Mouse (Mus musculus) megakaryocyte-erythroid progenitor cell, adult 5-6 weeks (primary cell): ENCODE measurements around the gene Hspb9. TPM values are rescaled to one million over a fixed set of nuclear protein-coding genes. Genes with fewer than 3 reads are reported as not detected.

ENCODE experiments used
- ATAC-seq: replicated peaks from 2 replicates; pipeline ENCODE4 v1.8.0; 2016; ENCODE audit warnings: mild to moderate bottlenecking, inconsistent platforms; ENCODE audit not compliant: severe bottlenecking, poor library complexity, low FRiP score, low TSS enrichment
- total RNA-seq, 2 experiments: library from RNA; stranded (forward) in 1 of 2; stranded (reverse) in 1 of 2; fragments of 200-1000, 215-1000 nt in 1 of 2; fragments of >200 nt in 1 of 2; fragmentation: Nextera tagmentation in 1 of 2; gene quantifications; 2 replicates each; pipeline ENCODE4 v1.2.3; 2014 to 2017

The Hspb9 gene
- total RNA-seq, 2 experiments from 2014 or later = not detected

DNA sequence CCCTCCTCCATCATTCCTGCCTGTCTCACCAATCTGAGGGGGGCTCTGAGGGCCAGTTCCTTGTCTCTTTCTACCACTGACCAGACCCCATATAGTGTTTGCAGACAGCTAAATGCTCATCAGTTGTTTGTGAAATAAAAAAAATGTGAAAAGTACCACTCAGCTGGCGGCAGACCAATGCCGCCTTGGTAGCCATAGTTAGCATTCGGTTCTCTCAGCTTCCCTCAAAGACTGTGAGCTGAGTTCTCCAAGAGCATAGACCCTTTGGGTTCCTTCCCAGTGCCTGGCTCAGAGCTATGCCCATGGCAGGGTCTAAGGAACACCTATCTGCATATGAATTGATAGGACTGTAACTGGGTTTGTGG is 41.0 kb downstream of the Hspb9 start:
- no peak for ATAC-seq

DNA sequence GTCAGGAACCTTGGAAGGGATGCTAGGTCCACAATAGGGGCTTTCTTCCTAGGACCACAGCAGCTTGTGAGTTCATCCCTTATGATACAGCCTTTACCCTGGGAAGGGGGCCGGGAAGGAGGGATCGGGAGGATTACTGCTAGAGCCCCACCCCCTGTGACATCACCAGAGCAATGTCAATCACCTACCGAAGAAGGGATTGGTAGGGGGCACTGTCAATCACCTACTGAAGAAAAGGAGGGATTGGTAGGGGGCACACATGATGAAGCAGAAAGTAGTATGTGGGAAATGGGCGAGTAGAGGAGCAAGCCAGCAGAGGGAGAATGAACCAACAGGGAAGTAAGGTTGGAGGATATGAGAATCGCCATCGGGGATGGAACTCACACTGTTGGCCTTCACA is 42.8 kb downstream of the Hspb9 start:
- no peak for ATAC-seq

DNA sequence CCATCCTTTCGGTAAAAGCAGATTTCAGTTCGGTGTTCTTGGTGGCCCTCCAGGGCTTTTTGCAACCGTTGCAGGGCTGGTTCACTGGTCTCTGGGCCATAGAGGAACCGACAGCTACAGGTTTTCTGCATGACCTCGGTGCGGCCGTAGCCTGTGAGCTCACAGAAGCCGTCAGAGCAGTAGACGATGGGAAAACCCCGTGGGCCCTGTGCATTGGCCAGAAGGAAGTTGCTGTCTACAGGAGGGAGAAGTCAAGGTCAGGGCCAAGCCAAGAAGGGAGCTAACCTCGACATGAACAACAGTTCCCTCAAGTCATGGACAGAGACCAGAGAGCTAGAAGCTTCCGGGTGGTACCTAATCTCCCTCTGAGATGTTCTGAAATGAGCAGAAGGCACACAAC is 43.9 kb downstream of the Hspb9 start:
- ATAC-seq = no peak

DNA sequence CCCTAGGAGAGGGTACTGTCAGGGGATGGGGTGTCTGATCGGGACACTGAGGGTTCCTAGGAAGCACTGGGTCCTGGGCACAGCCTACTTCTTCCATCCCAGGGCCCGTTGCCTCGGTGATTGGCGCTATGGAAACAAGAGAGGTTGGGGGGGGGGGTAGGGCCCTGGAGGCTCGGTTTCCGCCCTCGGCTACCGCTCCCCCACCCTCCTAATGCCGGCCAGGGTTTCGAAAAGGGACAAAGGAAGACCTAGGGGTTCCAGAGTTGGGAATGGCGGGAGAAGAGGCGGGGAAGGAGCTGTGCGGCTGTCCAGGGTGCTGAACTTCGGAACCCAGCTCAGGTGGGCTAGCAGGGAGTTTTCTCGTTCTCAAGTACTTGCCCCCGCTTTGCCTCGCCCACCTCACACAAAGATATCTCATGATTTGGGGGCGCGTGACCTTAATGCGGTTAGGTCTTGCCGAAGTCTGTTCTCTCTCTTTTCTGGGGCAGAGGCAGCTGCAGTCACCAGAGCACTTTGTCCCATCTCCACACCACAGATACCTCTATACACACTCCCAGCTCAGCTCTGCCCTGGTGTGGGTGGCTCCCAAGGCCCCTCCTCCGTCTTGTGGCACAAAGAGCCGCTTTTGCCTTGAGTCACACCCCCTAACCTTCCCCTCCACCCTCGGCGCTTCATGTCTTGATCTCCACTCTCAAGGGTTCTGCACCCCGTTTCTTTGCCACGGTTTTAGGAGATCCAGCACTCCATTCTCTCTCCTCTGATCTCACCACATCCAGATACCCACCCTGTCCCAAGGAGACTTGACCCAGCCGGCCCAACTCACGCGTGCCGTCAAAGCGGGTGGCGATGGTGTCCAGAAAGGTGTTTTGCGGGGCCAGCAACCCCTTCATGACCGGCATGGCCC is 45.3 kb downstream of the Hspb9 start:
- 0 out of 2 replicates have a peak, but pooled peaks have one; percentile 20 for ATAC-seq

DNA sequence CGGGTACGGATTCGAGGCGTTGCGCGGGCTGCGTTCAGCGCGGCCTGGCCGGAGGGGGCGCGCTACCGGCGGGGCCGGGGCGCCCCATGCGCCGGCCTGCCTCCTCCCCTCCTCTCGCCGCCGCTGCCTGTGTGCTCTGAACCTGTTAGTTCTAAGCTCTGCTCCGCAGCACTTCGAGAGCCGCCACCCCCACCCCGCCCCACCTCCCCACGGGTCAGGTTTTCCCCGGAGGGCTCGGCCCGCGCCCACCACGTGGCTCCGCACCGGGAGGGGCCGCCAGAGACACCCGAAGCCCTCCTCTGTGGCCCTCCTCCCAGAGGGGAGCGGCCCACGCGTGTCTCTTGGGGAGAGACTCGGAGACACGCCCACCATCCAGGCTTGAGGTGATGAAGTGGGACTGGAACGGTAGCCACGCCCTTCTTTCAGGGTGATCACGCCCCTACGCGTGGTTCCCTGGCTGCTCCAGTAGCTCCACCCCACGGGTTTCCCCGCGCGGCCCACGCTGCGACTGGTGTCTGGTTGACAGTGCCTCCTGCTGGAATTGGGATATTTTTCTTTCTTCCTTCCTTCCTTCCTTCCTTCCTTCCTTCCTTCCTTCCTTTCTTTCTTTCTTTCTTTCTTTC is 46.1 kb downstream of the Hspb9 start, which contains the start of gene Kcnh4:
Kcnh4 (minus strand) TSS at position 332 of the 623 bp plus-strand sequence.
- ATAC-seq = peak; percentile 40; the same call in 1 of the 2 replicates

DNA sequence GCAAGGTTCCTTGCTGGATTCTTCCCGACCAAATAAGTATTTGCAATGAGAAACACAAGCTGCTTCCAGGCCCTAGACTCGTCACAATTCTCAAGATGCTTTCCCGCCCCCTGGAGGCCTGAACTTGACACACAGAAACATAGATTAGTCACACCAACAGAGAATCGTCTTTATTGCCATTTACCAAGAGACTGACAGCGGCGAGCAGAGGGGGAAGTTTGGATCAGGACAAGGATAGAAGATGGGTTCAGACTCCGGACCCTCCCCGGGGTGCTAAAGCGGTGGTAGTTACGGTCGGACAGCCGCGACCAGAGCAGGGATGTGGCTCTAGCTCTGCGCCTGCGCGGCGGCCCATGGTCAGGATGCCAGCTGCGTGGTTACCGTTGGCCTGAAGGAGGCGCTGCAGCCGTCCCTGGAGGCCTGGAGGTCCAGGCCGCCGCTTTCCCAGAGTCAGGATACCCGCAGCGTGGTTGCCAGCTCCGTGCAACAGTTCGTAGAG is 47.9 kb downstream of the Hspb9 start:
- peak; percentile 78 for ATAC-seq

DNA sequence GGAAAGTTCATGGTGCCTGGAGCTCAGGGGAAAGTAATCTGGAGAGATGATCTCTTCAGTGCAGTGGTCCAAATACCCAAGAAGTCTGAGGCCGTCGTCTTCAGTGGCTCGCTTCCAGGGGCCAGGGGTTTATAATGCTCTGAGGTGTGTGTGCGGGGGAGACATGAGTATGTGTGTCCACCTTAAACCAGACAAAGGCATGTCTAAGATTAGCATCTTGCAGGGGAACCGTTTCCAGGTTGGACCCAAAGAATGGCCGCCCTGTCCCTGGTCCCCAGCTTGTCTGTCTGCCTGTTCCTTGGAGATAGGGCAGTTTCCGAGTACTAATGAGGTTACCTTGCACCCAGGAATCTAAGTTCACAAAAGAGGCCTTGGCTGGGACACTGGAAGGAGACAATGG is 49.2 kb downstream of the Hspb9 start, which contains the start of gene Hcrt:
Hcrt (minus strand) TSS at position 101 of the 400 bp plus-strand sequence.
- no peak for ATAC-seq

Other genes with a start within 250 kb of the Hspb9 start
- 10.8 and 14.8 TPM in 2 replicates for gene Klhl11, start 241.1 kb upstream of the Hspb9 start, total RNA-seq (2014; fragmentation: Nextera tagmentation)
- gene Klhl11, start 241.1 kb upstream of the Hspb9 start, total RNA-seq (2017) = 27.9 and 40.8 TPM in 2 replicates
- gene Acly, start 185.8 kb upstream of the Hspb9 start, total RNA-seq (2014; fragmentation: Nextera tagmentation) = 99.9 and 114 TPM in 2 replicates
- gene Acly, start 185.8 kb upstream of the Hspb9 start, total RNA-seq (2017) = 90.6 and 112 TPM in 2 replicates
- not detected in 2 replicates for gene Ttc25, start 168.2 kb upstream of the Hspb9 start, total RNA-seq (2014; fragmentation: Nextera tagmentation)
- not detected in 2 replicates for gene Ttc25, start 168.2 kb upstream of the Hspb9 start, total RNA-seq (2017)
- 57.0 and 60.8 TPM in 2 replicates for gene Cnp, start 138.9 kb upstream of the Hspb9 start, total RNA-seq (2014; fragmentation: Nextera tagmentation)
- 26.7 and 44.2 TPM in 2 replicates for gene Cnp, start 138.9 kb upstream of the Hspb9 start, total RNA-seq (2017)
- gene Nkiras2, start 94.6 kb upstream of the Hspb9 start, total RNA-seq (2014; fragmentation: Nextera tagmentation) = 14.2 and 14.9 TPM in 2 replicates
- 4.2 and 11.2 TPM in 2 replicates for gene Nkiras2, start 94.6 kb upstream of the Hspb9 start, total RNA-seq (2017)
- 133 and 176 TPM in 2 replicates for gene Dnajc7, start 93.7 kb upstream of the Hspb9 start, total RNA-seq (2014; fragmentation: Nextera tagmentation)
- gene Dnajc7, start 93.7 kb upstream of the Hspb9 start, total RNA-seq (2017) = 139 and 147 TPM in 2 replicates
- not detected in 2 replicates for gene Zfp385c, start 21.4 kb upstream of the Hspb9 start, total RNA-seq (2014; fragmentation: Nextera tagmentation)
- not detected in 2 replicates for gene Zfp385c, start 21.4 kb upstream of the Hspb9 start, total RNA-seq (2017)
- gene Dhx58, start 9.6 kb upstream of the Hspb9 start, total RNA-seq (2014; fragmentation: Nextera tagmentation) = 14.2 and 16.4 TPM in 2 replicates
- gene Dhx58, start 9.6 kb upstream of the Hspb9 start, total RNA-seq (2017) = 11.8 and 12.9 TPM in 2 replicates
- 60.8 and 61.6 TPM in 2 replicates for gene Kat2a, start 1.4 kb upstream of the Hspb9 start, total RNA-seq (2014; fragmentation: Nextera tagmentation)
- gene Kat2a, start 1.4 kb upstream of the Hspb9 start, total RNA-seq (2017) = 15.2 and 30.5 TPM in 2 replicates
- 77.5 and 147 TPM in 2 replicates for gene Rab5c, start 24.4 kb downstream of the Hspb9 start, total RNA-seq (2014; fragmentation: Nextera tagmentation)
- gene Rab5c, start 24.4 kb downstream of the Hspb9 start, total RNA-seq (2017) = 81.5 and 95.4 TPM in 2 replicates
- 0.57 TPM in 1 of 2 replicates, not detected in the other for gene Kcnh4, start 46.1 kb downstream of the Hspb9 start, total RNA-seq (2014; fragmentation: Nextera tagmentation)
- gene Kcnh4, start 46.1 kb downstream of the Hspb9 start, total RNA-seq (2017) = not detected in 2 replicates
- gene Hcrt, start 49.1 kb downstream of the Hspb9 start, total RNA-seq (2014; fragmentation: Nextera tagmentation) = not detected in 2 replicates
- not detected in 2 replicates for gene Hcrt, start 49.1 kb downstream of the Hspb9 start, total RNA-seq (2017)
- 1.5 and 8.0 TPM in 2 replicates for gene Ghdc, start 57.1 kb downstream of the Hspb9 start, total RNA-seq (2014; fragmentation: Nextera tagmentation)
- gene Ghdc, start 57.1 kb downstream of the Hspb9 start, total RNA-seq (2017) = 1.3 and 1.7 TPM in 2 replicates
- gene Stat5b, start 136.9 kb downstream of the Hspb9 start, total RNA-seq (2014; fragmentation: Nextera tagmentation) = 45.1 and 53.5 TPM in 2 replicates
- gene Stat5b, start 136.9 kb downstream of the Hspb9 start, total RNA-seq (2017) = 37.0 and 58.7 TPM in 2 replicates
- gene Stat5a, start 145.5 kb downstream of the Hspb9 start, total RNA-seq (2014; fragmentation: Nextera tagmentation) = 81.1 and 116 TPM in 2 replicates
- 55.9 and 62.7 TPM in 2 replicates for gene Stat5a, start 145.5 kb downstream of the Hspb9 start, total RNA-seq (2017)
- gene Stat3, start 225.7 kb downstream of the Hspb9 start, total RNA-seq (2014; fragmentation: Nextera tagmentation) = 16.7 and 20.2 TPM in 2 replicates
- 20.3 and 50.3 TPM in 2 replicates for gene Stat3, start 225.7 kb downstream of the Hspb9 start, total RNA-seq (2017)